ENCODE assay signal across 8 mouse cellular contexts in the genomic region with DNA sequence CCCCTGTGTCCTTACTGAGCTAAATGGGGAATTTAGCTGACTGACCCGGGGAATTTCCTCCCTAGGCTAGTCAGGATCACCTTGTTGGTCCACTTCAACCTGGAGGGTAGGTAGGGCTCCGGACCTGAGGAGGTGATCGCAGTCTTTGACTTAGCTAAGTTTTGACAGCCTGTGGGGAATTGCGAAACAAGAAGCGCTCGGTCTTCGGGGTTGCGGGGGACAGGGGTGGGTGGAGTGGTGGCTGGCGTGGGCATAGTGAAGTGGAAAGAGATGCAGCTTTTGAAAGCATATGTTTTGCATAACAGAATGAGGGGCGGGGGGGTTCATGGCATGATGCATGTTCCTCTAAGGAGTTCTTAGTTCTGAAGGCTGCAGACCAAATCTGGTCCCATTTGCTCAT. TPM values are rescaled to one million over a fixed set of nuclear protein-coding genes. Genes with fewer than 3 reads are reported as not detected.
DNase-seq lines count a peak whose midpoint lies in the region; ATAC-seq lines count a peak whose summit lies in the region.

No protein-coding gene starts in this region.

- H3K9ac ChIP-seq in intestine, embryonic 14.5 days (ENCODE audit: low read length) = peak overlapping the region; percentile 68
- peak overlapping the region; percentile 60; the same call in 1 of the 2 replicates for H3K9ac ChIP-seq in stomach, embryonic 15.5 days

- no peak overlapping the region for H3K27ac ChIP-seq in intestine, embryonic 14.5 days (ENCODE audit: low read depth)
- peak overlapping the region; percentile 90 for H3K27ac ChIP-seq in stomach, embryonic 15.5 days

- peak overlapping the region; percentile 68 for H3K4me3 ChIP-seq in erythroblast, embryonic 14.5 days (replicated peaks)
- H3K4me3 ChIP-seq in intestine, embryonic 14.5 days (ENCODE audit: low read depth, low read length) = peak overlapping the region; percentile 67
- H3K4me3 ChIP-seq in stomach, embryonic 15.5 days (replicated peaks) = peak overlapping the region; percentile 70

- no peak for ATAC-seq in intestine, embryonic 14.5 days (replicated peaks; ENCODE audit: low FRiP score, low TSS enrichment, low read depth)
- ATAC-seq in stomach, embryonic 15.5 days (ENCODE audit: insufficient read depth, low FRiP score, low read depth) = no peak

- 3% methylated on average over 10 of the region's 10 CpGs for WGBS in intestine, embryonic 14.5 days
- 3% methylated on average over 10 of the region's 10 CpGs for WGBS in stomach, embryonic 15.5 days

- H3K4me2 ChIP-seq in intestine, embryonic 14.5 days (ENCODE audit: low read length) = peak overlapping the region; percentile 93
- H3K4me2 ChIP-seq in stomach, embryonic 15.5 days = peak overlapping the region; percentile 73

- peak; percentile 21 to 27 for DNase-seq in adrenal gland, postnatal 36 days
- no peak for DNase-seq in adrenal gland, postnatal 4 days (ENCODE audit: low spot score in 2 of 2)
- DNase-seq in B cell, adult 2 months = peak; percentile 63 to 69
- DNase-seq in intestine, embryonic 14.5 days (ENCODE audit: low spot score) = no peak
- DNase-seq in lung, postnatal 25 days (ENCODE audit: low spot score) = peak; percentile 62
- no peak for DNase-seq in ovary, postnatal 14 days (ENCODE audit: low spot score)

- peaks cover 43% of the 10 kb centered on the region for H3K36me3 ChIP-seq in erythroblast, embryonic 14.5 days (ENCODE audit: control insufficient read depth)
- peaks cover 21% of the 10 kb centered on the region for H3K36me3 ChIP-seq in intestine, embryonic 14.5 days (ENCODE audit: control insufficient read depth, insufficient read depth, low read length)
- peaks cover 14% of the 10 kb centered on the region for H3K36me3 ChIP-seq in stomach, embryonic 15.5 days

- no peaks in the 10 kb centered on the region for H3K27me3 ChIP-seq in erythroblast, embryonic 14.5 days (ENCODE audit: control insufficient read depth)
- no peaks in the 10 kb centered on the region for H3K27me3 ChIP-seq in intestine, embryonic 14.5 days (replicated peaks; ENCODE audit: control insufficient read depth, insufficient read depth, low read length)
- no peaks in the 10 kb centered on the region for H3K27me3 ChIP-seq in stomach, embryonic 15.5 days (replicated peaks)

- no peaks in the 10 kb centered on the region for H3K9me3 ChIP-seq in erythroblast, embryonic 14.5 days (ENCODE audit: control insufficient read depth, low read length)
- no peaks in the 10 kb centered on the region for H3K9me3 ChIP-seq in intestine, embryonic 14.5 days (ENCODE audit: control insufficient read depth, low read length)
- H3K9me3 ChIP-seq in stomach, embryonic 15.5 days = no peaks in the 10 kb centered on the region

- peaks cover 52% of the 10 kb centered on the region for H3K4me1 ChIP-seq in erythroblast, embryonic 14.5 days (ENCODE audit: control insufficient read depth)
- H3K4me1 ChIP-seq in intestine, embryonic 14.5 days (replicated peaks; ENCODE audit: control insufficient read depth, insufficient read depth, low read length) = no peaks in the 10 kb centered on the region
- H3K4me1 ChIP-seq in stomach, embryonic 15.5 days = no peaks in the 10 kb centered on the region

RNA-seq across cellular contexts. Expression of a gene that starts 0.8 kb away (rescaled TPM):
- 10 to 100 TPM; 25.1 to 34.5 TPM for total RNA-seq in adrenal gland, postnatal 36 days (2021)
- 10 to 100 TPM; 19.2 to 23.7 TPM for total RNA-seq in adrenal gland, postnatal 4 days (2021)
- 0.40 and 0.63 TPM in 2 replicates for polyA plus RNA-seq in erythroblast, embryonic 14.5 days (2012)
- polyA plus RNA-seq in intestine, embryonic 14.5 days (2014; fragmentation: Nextera tagmentation; extraction: Ambion mirVana) = 30.9 and 34.4 TPM in 2 replicates
- polyA plus RNA-seq in stomach, embryonic 15.5 days (2015; fragmentation: Nextera tagmentation; extraction: Ambion mirVana) = 29.2 and 31.8 TPM in 2 replicates

RNA-seq across cellular contexts. Expression of a gene that starts 24.0 kb away (rescaled TPM):
- total RNA-seq in adrenal gland, postnatal 36 days (2021) = not detected
- total RNA-seq in adrenal gland, postnatal 4 days (2021) = not detected
- polyA plus RNA-seq in erythroblast, embryonic 14.5 days (2012) = not detected in 2 replicates
- not detected in 2 replicates for polyA plus RNA-seq in intestine, embryonic 14.5 days (2014; fragmentation: Nextera tagmentation; extraction: Ambion mirVana)
- polyA plus RNA-seq in stomach, embryonic 15.5 days (2015; fragmentation: Nextera tagmentation; extraction: Ambion mirVana) = 0.05 TPM in 1 of 2 replicates, not detected in the other

RNA-seq across cellular contexts. Expression of a gene that starts 28.6 kb away (rescaled TPM):
- total RNA-seq in adrenal gland, postnatal 36 days (2021) = 10 to 100 TPM; 73.4 to 75.6 TPM
- total RNA-seq in adrenal gland, postnatal 4 days (2021) = 10 to 100 TPM; 93.1 to 98.2 TPM
- 2.6 and 3.3 TPM in 2 replicates for polyA plus RNA-seq in erythroblast, embryonic 14.5 days (2012)
- polyA plus RNA-seq in intestine, embryonic 14.5 days (2014; fragmentation: Nextera tagmentation; extraction: Ambion mirVana) = 32.1 and 33.4 TPM in 2 replicates
- 22.5 and 24.2 TPM in 2 replicates for polyA plus RNA-seq in stomach, embryonic 15.5 days (2015; fragmentation: Nextera tagmentation; extraction: Ambion mirVana)

Comparison
In these comparisons a context has a peak if more than half of its experiments do, and no peak if none do; other contexts are left out.
1. DNase-seq: peak in adrenal gland, postnatal 36 days (2 of 2), B cell, adult 2 months (2 of 2) and lung, postnatal 25 days (single experiment); none in adrenal gland, postnatal 4 days (0 of 2), intestine, embryonic 14.5 days (single experiment) and ovary, postnatal 14 days (single experiment).
2. RNA of a gene that starts 0.8 kb away (polyA plus RNA-seq): 30.9 to 34.4 TPM in intestine, embryonic 14.5 days and 29.2 to 31.8 TPM in stomach, embryonic 15.5 days; 0.40 to 0.63 TPM in erythroblast, embryonic 14.5 days; every median in the first group is over 10 times any median in the second.
3. Peak in every context shown above with its lines, with median percentiles within 50 percentile points of each other: H3K4me3 ChIP-seq.